Mouse (Mus musculus) gastrocnemius, postnatal 36 days (tissue): ENCODE measurements around the gene Amotl1. TPM values are rescaled to one million over a fixed set of nuclear protein-coding genes. Genes with fewer than 3 reads are reported as not detected.

Experiments
- DNase-seq, 2 experiments: peaks; one replicate each; pipeline ENCODE4 v3.0.0; 2022
- intact Hi-C: fragments of 180-260 bp; cut with DNase I; formaldehyde crosslinking; loops from one replicate; pipeline ENCODE4 v1.15.1; 2025
- total RNA-seq, 2 experiments: library from RNA; stranded (reverse); gene quantifications; 2 replicates each; pipeline ENCODE4 v1.2.3; 2021

Gene Amotl1
- total RNA-seq, 2 experiments from 2014 or later: 276 to 313 TPM

- DNase-seq: peak; percentile 48 to 54
- intact Hi-C loops: no loop called here
These were observed 81.5 kb downstream of the Amotl1 start for GRCm38 (mm10) chr9:14563351-14563750.

- DNase-seq: no peak
- intact Hi-C loops: no loop called here
These were observed 84.3 kb downstream of the Amotl1 start for GRCm38 (mm10) chr9:14560545-14560944.

GRCm38 (mm10) chr9:14559996-14560395, 84.9 kb downstream of the Amotl1 start:
- no peak for DNase-seq
- intact Hi-C loops: no loop called here

- DNase-seq: no peak
- intact Hi-C loops: no loop called here
These were observed 85.4 kb downstream of the Amotl1 start for GRCm38 (mm10) chr9:14559430-14559829.

GRCm38 (mm10) chr9:14558332-14558731, 86.5 kb downstream of the Amotl1 start:
- no peak for DNase-seq
- intact Hi-C loops: no loop called here

- intact Hi-C loops: no loop called here
- DNase-seq: no peak
These were observed 96.5 kb downstream of the Amotl1 start for GRCm38 (mm10) chr9:14548366-14548761.

DNA sequence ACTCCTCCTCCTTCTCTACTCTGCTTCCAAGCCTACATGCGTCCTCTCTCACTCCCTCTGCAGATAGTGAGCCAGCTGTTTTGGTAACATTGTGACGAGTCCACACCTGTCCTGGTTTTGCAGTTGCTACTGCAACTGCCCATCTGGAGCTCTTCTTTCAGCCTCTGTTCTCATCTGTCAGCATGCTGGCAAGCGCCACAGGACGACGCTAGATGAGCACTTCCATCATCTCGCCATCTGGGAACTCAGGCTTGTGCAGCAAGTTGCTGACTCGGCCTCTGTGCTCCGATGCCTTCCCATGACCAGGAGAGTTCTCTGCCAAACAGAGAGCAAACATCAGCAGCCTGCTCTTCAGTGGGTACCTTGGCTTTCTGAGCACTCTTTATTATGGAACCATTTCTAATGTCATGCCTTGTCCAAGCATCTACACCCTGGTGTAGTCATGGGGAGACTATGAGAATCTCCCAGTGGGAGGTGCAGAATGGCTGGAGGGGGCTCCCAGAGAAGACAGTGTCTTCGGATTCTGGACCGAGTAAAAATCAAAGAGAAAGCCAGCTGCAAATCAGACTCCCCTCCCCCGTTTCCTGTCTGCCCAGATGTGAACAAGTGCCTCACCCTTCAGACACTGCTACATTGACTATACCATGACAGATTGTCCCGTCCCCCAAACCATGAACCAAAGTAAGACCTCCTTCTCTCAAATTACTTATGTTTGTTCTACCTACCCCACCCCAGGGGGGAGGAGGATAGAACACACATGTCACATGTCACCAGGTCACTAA, 97.1 kb downstream of the Amotl1 start:
- intact Hi-C loops: no loop called here
- peak; percentile 30 to 32 for DNase-seq

DNA sequence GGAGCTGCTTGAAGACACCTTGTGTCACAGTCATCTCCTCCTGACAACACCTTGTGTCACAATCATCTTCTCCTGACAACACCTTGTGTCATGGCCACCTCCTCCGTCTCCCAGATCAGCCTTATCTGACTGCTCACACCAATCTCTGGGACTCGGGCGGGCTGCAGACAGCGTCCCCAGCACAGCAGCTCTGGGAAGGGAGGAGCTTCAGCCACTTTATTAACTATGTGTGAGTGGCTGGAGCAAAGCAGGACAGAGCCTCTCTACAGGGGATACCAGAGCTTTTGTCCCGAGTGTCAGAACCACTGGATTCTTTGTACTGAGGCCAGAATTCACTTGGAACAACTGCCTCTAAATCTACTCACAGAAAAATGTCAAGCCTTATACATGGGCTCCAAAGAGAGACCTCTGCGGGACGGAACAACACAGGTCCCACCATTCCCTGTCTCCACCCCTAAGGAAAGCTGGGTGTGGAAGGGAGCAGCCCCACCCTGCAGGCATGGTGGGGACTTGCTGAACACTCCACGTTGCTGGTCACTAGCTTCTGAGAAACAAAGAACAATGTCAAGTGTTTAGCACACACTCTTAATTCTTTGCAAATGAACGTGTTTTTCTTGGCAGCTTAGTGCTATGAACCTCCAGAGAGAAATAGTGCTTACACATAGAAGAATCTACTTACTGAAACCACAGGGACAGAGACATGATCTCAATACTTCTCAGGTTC, 100.7 kb downstream of the Amotl1 start:
- no peak for DNase-seq
- intact Hi-C loops: no loop called here

- intact Hi-C loops: no loop called here
- no peak for DNase-seq
These were observed 109.9 kb downstream of the Amotl1 start for GRCm38 (mm10) chr9:14534833-14535456.

DNA sequence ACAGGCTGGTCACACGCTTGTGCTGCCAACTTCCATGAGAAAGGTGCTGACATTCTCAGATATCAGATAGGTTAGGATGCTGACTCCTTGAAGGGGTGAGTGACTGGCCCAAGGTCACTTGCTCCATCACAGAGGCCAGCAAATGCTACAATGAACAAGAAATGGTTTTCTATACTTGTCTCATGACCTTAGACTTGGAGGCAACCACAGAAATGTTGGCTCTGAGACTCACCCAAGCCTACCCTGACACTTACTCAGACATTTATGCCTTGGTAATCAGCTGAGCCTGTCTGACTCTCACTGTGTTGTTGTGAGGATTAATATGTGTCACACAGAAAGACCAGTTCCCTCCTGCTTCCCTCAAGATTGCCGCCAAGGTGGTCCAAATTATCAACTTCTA, 111.2 kb downstream of the Amotl1 start:
- no peak for DNase-seq
- intact Hi-C loops: no loop called here

DNA sequence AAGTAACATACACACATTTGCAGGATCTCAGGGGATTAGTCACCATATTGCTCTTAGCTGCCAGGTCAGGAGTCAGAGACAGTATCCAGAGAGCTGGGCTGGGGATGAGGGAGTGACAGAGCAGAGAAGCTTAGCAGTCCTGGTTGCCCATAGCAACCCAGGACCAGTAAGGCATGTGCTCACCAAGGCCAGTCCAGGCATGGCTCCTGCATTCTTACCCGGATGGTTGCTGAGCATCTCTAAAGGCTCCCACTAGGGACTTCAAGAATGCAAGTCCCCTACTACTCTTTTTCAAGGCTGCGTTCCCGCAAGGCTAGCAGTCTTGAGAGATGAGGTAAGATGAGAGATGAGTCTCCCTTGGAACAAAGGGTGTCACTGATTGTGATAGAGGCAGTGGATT, 112.6 kb downstream of the Amotl1 start:
- DNase-seq: no peak
- intact Hi-C loops: no loop called here

GRCm38 (mm10) chr9:14530004-14530403, 114.9 kb downstream of the Amotl1 start:
- intact Hi-C loops: no loop called here
- no peak for DNase-seq

GRCm38 (mm10) chr9:14523408-14524043, 121.3 kb downstream of the Amotl1 start:
- intact Hi-C loops: loop anchor here (2.0 kb wide), 1 partner anchor 175 kb away; no protein-coding TSS in a partner anchor
- peak; percentile 69 to 74 for DNase-seq

GRCm38 (mm10) chr9:14521695-14522094, 123.2 kb downstream of the Amotl1 start:
- intact Hi-C loops: loop anchor here (2.0 kb wide), 1 partner anchor 177 kb away; no protein-coding TSS in a partner anchor
- no peak for DNase-seq

- DNase-seq: no peak
- intact Hi-C loops: no loop called here
These were observed 123.7 kb downstream of the Amotl1 start for GRCm38 (mm10) chr9:14520971-14521670.

- no peak for DNase-seq
These were observed 126.8 kb downstream of the Amotl1 start for GRCm38 (mm10) chr9:14518105-14518504.

DNA sequence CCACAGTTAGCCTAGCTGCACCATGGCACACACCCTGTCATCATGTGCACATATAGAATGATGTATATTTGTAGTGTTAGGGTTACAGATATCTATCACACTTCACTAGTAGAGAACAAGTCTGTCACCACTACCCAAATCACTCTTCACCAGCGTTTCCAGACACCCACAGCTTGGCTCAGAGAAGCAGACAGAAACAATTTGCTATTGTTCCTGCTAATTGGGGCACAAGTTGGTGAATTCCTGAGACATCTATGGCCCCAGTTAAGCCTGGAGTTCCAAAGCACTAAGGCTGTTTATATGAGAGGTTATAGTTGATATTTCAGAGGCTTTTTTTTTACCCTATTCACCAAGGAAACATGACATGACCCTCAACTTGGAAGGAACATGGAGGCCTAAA, 127.6 kb downstream of the Amotl1 start:
- DNase-seq: no peak
- intact Hi-C loops: no loop called here

More at GRCm38 (mm10) chr9:14518105-14518504, 126.8 kb downstream of the Amotl1 start:
- intact Hi-C loops: no loop called here

DNA sequence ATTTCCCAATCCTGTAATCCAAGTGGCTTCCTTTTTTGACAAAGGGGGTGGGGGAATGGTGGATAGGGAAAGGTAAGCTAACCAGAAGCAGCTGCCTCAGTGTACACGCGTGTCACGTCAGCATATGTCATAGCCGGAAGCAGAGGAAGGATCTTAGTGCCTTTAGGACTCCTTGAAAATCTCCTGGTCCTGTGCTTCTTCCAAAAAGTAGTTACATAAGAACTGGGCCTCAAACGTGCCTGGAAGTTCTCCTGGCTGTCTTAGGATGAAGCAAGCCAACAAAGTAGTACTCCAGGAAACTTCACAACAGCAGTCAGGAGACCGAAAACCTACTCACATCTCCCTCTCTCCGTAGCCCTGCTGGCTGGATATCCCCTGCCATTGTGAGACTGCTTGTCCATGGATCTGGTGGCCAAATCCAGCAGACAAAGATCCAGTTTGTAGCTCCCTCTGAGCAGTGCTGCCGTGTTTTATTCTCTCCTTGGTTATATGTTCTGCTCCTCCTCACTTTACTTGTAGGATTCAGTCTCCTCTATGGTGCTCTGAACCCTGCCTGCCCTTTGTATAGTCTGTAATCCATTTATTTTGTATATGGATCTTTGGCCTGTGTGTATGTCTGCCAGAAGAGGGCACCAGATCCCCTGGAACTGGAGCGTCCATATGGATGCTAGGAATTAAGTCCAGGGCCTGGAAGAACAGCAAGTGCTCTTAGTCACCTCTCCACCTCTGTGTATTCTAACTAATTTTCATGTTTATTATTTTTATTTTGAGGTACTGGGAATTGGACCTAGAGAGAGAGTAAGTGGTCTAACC, 132.0 kb downstream of the Amotl1 start:
- intact Hi-C loops: loop anchor here (2.0 to 5.0 kb wide), 2 partner anchors 186 to 254 kb away; no protein-coding TSS in a partner anchor
- DNase-seq: peak in 1 of 2 experiments; percentile 13

DNA sequence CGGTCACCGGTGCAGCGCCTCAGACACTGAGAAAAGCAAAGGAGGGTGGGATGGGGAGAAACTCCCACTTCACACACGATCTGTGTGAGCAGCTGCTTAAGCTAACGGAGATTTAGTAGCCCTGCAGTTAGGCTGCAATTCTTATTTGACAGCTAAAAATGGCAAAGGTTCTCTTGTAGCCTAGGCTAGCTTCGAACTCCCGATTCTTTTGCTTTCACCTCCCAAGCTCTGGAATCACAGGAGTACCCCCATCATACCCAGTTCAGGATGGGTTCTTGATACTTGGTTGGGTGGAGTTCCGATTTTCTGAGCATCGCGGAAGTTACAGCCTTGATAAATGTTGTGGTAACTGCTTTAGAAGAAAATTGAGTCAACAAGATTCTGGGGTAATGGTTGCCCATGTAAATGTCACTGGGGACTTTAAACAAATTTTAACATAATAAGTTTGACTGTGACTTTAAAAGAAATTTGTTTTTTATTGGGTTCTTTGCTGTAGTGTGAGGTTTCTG, 143.9 kb downstream of the Amotl1 start:
- no peak for DNase-seq
- intact Hi-C loops: loop anchor here (5.0 kb wide), 1 partner anchor 286 kb away; no protein-coding TSS in a partner anchor
